Mouse (Mus musculus): ENCODE results near the gene Gm49405.

Gene Gm49405

GRCm38 (mm10) chr19:4051741-4052515, 51.5 kb downstream of the Gm49405 start:
- peak in 1 of 2 experiments; percentile 52 for DNase-seq (ENCODE audit: low spot score in 2 of 2)

- no peak for DNase-seq (ENCODE audit: low spot score in 2 of 2)
Observed at GRCm38 (mm10) chr19:4052516-4053030, 52.1 kb downstream of the Gm49405 start.

- DNase-seq (ENCODE audit: low spot score in 2 of 2), result no peak
Observed at GRCm38 (mm10) chr19:4054613-4055012, 54.2 kb downstream of the Gm49405 start.
